Mouse (Mus musculus) hindbrain, postnatal 0 days (tissue): Measurements from ENCODE around the gene Mafg. TPM values are rescaled to one million over a fixed set of nuclear protein-coding genes. Genes with fewer than 3 reads are reported as not detected.

Experiments used
- ATAC-seq: fragments of 200-750 bp; cut with Nextera tagmentation; 2 replicates; pipeline ENCODE4 v1.8.0; 2017; ENCODE audit warnings: mild to moderate bottlenecking, moderate TSS enrichment, moderate library complexity
- DNase-seq: peaks from one replicate; pipeline ENCODE4 v3.0.0-alpha.2; 2015; ENCODE audit warnings: low spot score
- H3K27ac ChIP-seq: fragments of 300-500 bp; sonication (generic); 2 replicates; pipeline ENCODE4 v1.5.1; 2014; ENCODE audit warnings: mild to moderate bottlenecking
- H3K27me3 ChIP-seq: fragments of 300-500 bp; sonication (generic); 2 replicates; pipeline ENCODE4 v1.6.1; 2014; ENCODE audit warnings: low read length, mixed read lengths; ENCODE audit not compliant: insufficient read depth
- H3K36me3 ChIP-seq: fragments of 300-500 bp; sonication (generic); 2 replicates; pipeline ENCODE4 v1.6.1; 2014; ENCODE audit warnings: low read length, mixed read lengths; ENCODE audit not compliant: insufficient read depth
- H3K4me1 ChIP-seq: fragments of 300-500 bp; sonication (generic); 2 replicates; pipeline ENCODE4 v1.6.1; 2014; ENCODE audit warnings: antibody characterized with exemption, low read length, mixed read lengths; ENCODE audit not compliant: insufficient read depth
- H3K4me2 ChIP-seq: fragments of 300-500 bp; sonication (generic); 2 replicates; pipeline ENCODE4 v1.6.1; 2014; ENCODE audit warnings: low read depth, mild to moderate bottlenecking, low read length, moderate library complexity, mixed read lengths
- H3K4me3 ChIP-seq: fragments of 300-500 bp; sonication (generic); 2 replicates; pipeline ENCODE4 v1.5.1; 2014; ENCODE audit warnings: low read length
- H3K9ac ChIP-seq: fragments of 300-500 bp; sonication (generic); replicated peaks from 2 replicates; pipeline ENCODE4 v1.6.1; 2014; ENCODE audit warnings: mild to moderate bottlenecking, low read length, moderate library complexity, mixed read lengths
- H3K9me3 ChIP-seq: fragments of 300-500 bp; sonication (generic); 2 replicates; pipeline ENCODE4 v1.6.1; 2016; ENCODE audit warnings: low read length, mixed read lengths
- CTCF ChIP-seq: IDR thresholded peaks from 2 replicates; pipeline ENCODE4 v1.5.1; 2016; ENCODE audit warnings: antibody characterized with exemption, control low read depth, low read depth
- WGBS: fragments of 180-500 bp; shearing (Covaris S2); extraction: QIAGEN DNeasy Blood & Tissue Kit; methylation state at CpG from one replicate; pipeline ENCODE4 v1.1.7; 2014; 5-methylcytosine and 5-hydroxymethylcytosine counted together
- polyA plus RNA-seq: library from polyadenylated mRNA; unstranded; fragments of >200 nt; fragmentation: Nextera tagmentation; extraction: Ambion mirVana; gene quantifications from 2 replicates; pipeline ENCODE4 v1.2.1, GENCODE M21; 2015
- total RNA-seq: library from RNA; depleted of rRNA; stranded (reverse); fragments of >200 nt; gene quantifications from 2 replicates; pipeline ENCODE4 v1.2.3, GENCODE M21; 2014

Gene Mafg
- total and polyA plus RNA-seq, 2 experiments from 2014 or later, result 38.9 to 39.3 TPM

DNA sequence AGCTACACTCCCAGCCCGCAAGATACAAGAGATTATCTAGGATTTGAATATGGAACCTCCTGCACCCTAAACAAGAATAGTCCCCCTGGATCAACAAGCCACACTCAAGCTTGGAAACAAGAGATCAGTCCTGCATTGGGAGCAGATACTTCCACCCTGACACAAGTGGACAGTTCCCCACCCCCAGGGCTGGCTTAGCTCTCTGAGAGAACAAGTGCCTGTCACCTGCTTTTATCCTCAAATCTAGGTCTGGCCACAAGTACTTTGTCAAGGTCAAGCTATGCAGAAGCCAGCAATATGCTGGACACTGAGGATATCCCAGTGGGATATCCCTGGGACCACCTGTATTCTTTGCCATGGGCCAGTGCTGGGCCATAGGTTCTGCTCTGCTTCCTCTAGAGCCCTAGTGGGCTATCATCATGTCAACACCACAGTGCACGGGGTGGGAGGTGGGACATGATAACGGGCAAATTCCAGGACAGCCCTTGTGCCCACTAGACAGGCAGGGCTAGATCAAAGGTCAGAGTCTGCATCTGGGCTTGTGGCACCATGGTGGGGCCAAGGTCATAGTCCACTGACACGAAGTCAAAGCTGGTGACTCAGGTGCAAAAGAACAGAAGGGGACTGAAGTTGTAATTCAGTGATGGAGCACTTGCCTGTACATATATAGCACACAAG, 16.6 kb downstream of the Mafg start:
- H3K9ac ChIP-seq, result peak overlapping the region; percentile 77
- no peak for ATAC-seq
- H3K27me3 ChIP-seq, result no peaks in the 10 kb centered on the region
- H3K4me3 ChIP-seq, result peak overlapping the region; percentile 82
- H3K27ac ChIP-seq, result peak overlapping the region; percentile 91; the same call in 1 of the 2 replicates
- 43% methylated on average over 4 of the region's 4 CpGs for WGBS
- peak overlapping the region; percentile 85 for H3K4me2 ChIP-seq
- TF ChIP-seq CTCF, result no peak
- no peak for DNase-seq
- no peaks in the 10 kb centered on the region for H3K9me3 ChIP-seq
- H3K36me3 ChIP-seq, result peaks cover 39% of the 10 kb centered on the region; the same call in 1 of the 2 replicates
- peaks cover 8% of the 10 kb centered on the region; the same call in 1 of the 2 replicates for H3K4me1 ChIP-seq

DNA sequence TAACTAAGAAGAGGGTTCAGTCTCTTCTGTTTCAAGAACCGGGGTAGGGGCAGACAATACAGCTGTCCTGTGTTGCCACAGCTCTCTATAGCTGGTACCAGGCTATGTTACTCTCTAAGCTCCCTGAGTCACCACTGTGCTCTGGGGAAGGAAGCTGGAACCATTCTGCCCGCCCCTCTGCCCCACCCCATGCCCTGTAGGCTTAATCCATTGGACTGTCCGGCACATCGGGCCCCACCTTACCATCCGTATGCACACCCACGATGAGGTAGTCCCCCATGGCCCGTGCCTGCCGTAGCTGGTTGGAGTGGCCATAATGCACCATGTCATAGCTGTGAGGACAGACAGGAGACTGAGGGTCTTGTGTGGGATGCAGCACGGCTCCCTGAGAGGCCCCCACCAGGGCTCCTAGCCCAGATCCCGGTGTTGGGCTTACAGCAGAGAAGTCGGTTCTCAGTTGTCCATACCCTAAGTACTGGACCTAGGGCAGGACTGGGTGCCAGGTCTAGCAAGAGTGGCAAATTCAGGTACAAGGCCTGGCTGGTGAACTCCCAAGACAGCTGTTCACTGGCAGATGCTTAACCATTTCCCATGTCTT, 17.7 kb downstream of the Mafg start:
- H3K27ac ChIP-seq, result no peak overlapping the region
- peaks cover 8% of the 10 kb centered on the region; the same call in 1 of the 2 replicates for H3K4me1 ChIP-seq
- 87% methylated on average over 11 of the region's 11 CpGs for WGBS
- no peaks in the 10 kb centered on the region for H3K9me3 ChIP-seq
- DNase-seq, result no peak
- ATAC-seq, result no peak
- H3K4me3 ChIP-seq, result no peak overlapping the region
- H3K27me3 ChIP-seq, result no peaks in the 10 kb centered on the region
- peaks cover 37% of the 10 kb centered on the region for H3K36me3 ChIP-seq
- H3K9ac ChIP-seq, result no peak overlapping the region
- no peak for TF ChIP-seq CTCF
- peak overlapping the region; percentile 85 for H3K4me2 ChIP-seq

DNA sequence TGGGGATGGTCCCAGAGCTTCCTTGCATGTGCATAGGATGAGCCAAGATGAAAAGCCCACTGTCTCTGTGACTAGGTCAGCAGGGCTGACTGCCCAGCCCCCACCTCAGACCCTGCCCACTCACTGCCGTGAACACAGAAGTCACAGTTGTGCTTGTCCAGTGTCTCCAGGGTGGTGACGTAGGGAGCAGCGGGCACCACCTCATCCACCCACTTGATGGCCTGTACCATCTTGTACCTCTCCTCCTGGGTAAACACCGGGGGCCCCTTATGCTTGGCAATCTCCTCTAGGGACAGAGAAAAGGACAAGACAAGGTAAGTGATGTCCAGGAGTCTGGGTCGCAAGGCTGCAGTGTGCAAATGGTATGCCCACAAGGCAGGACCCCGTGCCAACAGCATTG, 18.2 kb downstream of the Mafg start:
- Histone ChIP-seq H3K9ac (no peak overlapping the region), H3K9me3 (no peaks in the 10 kb centered on the region), H3K4me3 (no peak overlapping the region), H3K4me1 (peaks cover 8% of the 10 kb centered on the region; the same call in 1 of the 2 replicates), H3K27me3 (no peaks in the 10 kb centered on the region), H3K4me2 (no peak overlapping the region; the same call in 1 of the 2 replicates), H3K36me3 (peaks cover 32% of the 10 kb centered on the region), H3K27ac (no peak overlapping the region)
- ATAC-seq, result no peak
- WGBS, result 88% methylated on average over 6 of the region's 6 CpGs
- DNase-seq, result no peak
- TF ChIP-seq CTCF, result no peak

DNA sequence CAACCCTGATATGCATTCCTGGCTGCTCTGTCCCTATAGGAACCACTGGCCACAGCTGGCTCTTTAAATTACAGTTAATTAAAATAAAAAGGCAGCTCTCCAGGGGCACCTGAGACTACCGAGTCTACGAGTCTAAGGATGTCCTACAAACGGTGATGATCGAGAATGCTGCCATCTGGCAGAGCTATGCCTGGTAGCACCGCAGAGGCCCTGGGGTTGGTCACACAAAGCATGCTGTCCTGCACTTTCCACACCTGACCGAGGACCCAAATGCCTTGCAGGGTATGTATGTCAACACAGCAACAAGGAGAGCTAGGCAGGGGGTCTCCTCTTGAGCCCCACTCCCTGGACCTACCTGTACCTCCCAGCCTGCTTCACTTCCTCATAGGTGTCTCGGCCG, 19.4 kb downstream of the Mafg start:
- WGBS, result 75% methylated on average over 8 of the region's 8 CpGs
- Histone ChIP-seq H3K9ac (no peak overlapping the region), H3K4me2 (no peak overlapping the region), H3K27me3 (no peaks in the 10 kb centered on the region), H3K9me3 (no peaks in the 10 kb centered on the region), H3K36me3 (peaks cover 24% of the 10 kb centered on the region), H3K27ac (no peak overlapping the region), H3K4me3 (no peak overlapping the region), H3K4me1 (peaks cover 8% of the 10 kb centered on the region; the same call in 1 of the 2 replicates)
- DNase-seq (no peak), ATAC-seq (no peak)
- TF ChIP-seq CTCF, result no peak

DNA sequence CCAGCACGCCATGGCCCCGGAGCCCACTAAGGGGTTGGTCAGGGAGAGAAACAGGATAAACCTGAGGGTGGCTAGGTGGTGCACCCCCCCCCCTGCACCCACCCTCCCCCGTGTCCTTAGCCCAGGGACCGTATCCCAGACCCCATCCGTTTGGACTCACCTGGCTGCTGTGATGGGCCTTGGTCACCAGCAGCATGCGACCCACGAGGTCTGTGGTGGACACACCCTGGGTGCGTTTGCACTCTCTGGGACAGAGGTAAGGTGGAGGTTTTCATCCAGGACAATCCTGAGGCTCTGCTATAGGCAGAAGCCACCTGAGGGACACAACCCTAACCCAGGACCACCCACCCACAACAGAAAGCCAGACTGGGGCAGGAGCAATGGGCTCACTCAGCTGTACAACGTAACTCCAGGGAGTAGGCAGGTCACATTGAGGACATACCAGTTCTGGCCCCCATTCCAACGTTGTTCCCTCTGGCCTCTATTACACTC, 19.9 kb downstream of the Mafg start:
- TF ChIP-seq CTCF, result no peak
- DNase-seq, result no peak
- H3K9ac ChIP-seq, result no peak overlapping the region
- peaks cover 19% of the 10 kb centered on the region for H3K36me3 ChIP-seq
- H3K4me1 ChIP-seq, result peaks cover 10% of the 10 kb centered on the region; the same call in 1 of the 2 replicates
- no peak overlapping the region for H3K4me2 ChIP-seq
- no peaks in the 10 kb centered on the region for H3K27me3 ChIP-seq
- no peak overlapping the region for H3K27ac ChIP-seq
- no peak overlapping the region for H3K4me3 ChIP-seq
- no peak for ATAC-seq
- no peaks in the 10 kb centered on the region for H3K9me3 ChIP-seq
- WGBS, result 88% methylated on average over 10 of the region's 10 CpGs

DNA sequence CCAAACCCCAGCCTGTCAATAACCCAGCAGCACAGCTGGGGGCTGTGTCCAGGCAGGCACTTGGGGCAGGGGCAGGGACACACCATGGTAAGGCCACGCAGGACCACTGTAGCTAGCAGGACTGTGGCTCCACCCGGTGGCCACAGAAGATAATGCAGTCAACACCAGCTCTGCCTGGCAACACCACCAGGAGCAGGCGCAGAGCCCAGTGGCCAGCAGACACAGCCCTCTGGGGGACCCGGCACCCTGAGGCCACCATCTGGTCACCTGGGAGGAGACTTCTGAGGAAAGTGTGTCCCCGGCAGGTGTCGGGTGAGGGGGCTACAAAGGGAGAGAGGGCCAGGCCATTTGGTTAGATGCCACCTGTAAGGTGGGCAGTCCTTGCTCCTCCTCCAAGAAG, 20.6 kb downstream of the Mafg start:
- Histone ChIP-seq H3K4me2 (no peak overlapping the region), H3K4me3 (no peak overlapping the region), H3K27me3 (no peaks in the 10 kb centered on the region), H3K9me3 (no peaks in the 10 kb centered on the region), H3K27ac (no peak overlapping the region), H3K36me3 (peaks cover 17% of the 10 kb centered on the region), H3K4me1 (peaks cover 13% of the 10 kb centered on the region; the same call in 1 of the 2 replicates), H3K9ac (no peak overlapping the region)
- ATAC-seq, result peak; percentile 53
- DNase-seq, result peak; percentile 85
- WGBS, result 42% methylated on average over 6 of the region's 6 CpGs
- TF ChIP-seq CTCF, result peak; percentile 93

DNA sequence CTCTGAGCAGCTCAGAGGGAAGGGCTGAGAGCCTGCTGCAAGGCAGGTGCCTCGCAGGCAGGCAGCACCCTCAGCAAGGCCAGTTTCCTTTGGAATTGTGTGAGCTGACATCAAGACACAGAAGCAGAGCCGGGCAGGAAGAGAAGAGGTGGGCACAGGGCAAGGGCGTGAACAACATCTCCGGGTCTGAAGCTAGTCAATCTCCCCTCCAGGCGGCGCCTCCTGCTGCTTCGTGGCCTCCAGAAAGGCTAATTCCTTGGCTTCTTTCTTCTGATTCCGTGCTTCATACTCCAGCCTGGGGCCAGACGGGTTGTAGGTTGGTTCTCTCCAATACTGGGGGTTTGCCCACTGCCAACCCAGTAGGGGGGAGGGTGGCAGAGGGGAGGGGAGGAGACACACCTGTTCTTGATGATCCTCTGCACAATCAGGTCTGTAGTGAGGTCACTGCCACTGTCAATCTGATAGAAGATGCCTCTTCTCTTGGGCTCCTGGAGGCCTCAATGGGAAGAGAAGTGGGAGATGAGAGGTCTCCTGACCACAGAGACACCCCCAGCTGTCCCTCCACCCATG, 22.8 kb downstream of the Mafg start:
- Histone ChIP-seq H3K4me1 (0 out of 2 replicates have a peak, but pooled peaks cover 6% of the 10 kb centered on the region), H3K4me3 (no peak overlapping the region), H3K27me3 (no peaks in the 10 kb centered on the region), H3K9me3 (no peaks in the 10 kb centered on the region), H3K36me3 (peaks cover 20% of the 10 kb centered on the region), H3K27ac (no peak overlapping the region), H3K9ac (no peak overlapping the region), H3K4me2 (no peak overlapping the region)
- no peak for DNase-seq
- ATAC-seq, result no peak
- WGBS, result 79% methylated on average over 9 of the region's 9 CpGs
- TF ChIP-seq CTCF, result no peak
